Mouse (Mus musculus): ENCODE data around the gene Rpl6. TPM values are rescaled to one million over a fixed set of nuclear protein-coding genes. Genes with fewer than 3 reads are reported as not detected.

Rpl6 gene
- polyA plus RNA-seq (2012; ENCODE audit: insufficient read depth, insufficient read length, missing spikeins), result 462 and 609 TPM in 2 replicates

DNA sequence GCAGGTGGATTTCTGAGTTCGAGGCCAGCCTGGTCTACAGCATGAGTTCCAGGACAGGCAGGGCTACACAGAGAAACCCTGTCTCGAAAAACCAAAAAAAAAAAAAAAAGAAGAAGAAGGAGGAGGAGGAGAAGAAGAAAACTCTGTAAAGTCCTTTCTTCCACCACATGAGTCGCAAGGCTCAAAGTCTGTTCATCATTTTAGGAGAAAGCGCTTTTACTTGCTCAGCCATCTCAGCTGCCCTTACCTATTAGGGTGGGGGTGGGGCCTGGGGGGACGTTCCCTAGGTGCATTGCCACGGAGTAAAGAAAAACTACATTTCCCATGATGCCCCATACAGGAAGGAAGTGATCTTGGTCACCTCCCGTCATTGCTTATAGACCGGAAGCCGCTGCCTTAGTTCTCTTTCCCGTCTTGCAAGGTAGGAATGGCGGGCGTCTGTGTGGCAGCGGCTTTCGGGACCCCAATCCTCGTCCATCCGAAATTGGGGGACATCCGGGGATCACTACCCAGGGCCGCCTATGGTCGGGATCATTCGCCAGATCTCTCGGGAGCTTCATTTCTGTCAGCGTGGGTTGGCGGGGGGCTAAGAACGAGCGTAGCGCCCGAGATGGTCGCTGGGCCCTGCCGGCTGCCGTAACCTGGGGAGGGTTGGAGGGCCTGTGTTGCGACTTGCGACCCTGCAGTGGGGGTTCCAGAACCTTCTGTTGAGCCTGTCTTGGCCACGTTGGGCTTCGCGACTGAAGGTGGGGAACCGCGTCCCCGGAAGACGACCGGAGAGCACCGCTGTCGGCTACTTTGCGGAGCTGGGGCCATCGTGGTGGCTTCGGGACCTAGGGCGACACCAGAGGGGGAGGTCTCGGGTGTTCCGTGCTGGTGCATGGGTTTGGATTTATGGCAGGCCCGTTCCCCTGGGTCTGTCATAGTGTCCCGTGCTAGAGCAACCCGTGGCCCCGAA lies at the start of gene Rpl6:
Rpl6 (plus strand) TSS at position 350 of the 958 bp plus-strand sequence.
- Histone ChIP-seq H3K27ac (replicated peaks; ENCODE audit: low read depth, low read length) (peak within 1 kb of the TSS; percentile 61), H3K4me3 (ENCODE audit: insufficient read depth, low read depth, low read length) (peak within 1 kb of the TSS; percentile 92), H3K4me1 (ENCODE audit: control insufficient read depth, insufficient read depth, insufficient read length, low read length) (no peaks in the 10 kb centered on the region)

DNA sequence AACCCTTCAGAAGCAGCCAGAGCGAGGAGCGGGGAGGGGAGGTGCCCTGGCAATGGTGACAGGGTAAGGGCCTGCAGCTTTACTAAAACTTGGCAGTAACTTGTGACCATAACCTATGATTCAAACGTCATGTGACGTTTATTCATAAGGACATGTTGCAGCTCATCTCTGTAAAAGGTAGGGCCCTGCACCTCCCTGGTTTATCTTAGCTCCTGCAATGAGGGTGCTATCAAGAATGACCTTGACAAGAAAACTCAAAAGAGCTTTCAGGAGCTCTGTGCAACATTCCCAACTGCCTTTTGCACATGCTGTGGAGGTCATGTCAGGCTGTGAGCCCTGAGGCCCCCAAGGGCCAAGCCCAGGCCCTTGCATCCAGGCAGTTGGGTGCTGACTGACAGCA lies 48.2 kb upstream of the Rpl6 start:
- no peak overlapping the region for H3K4me3 ChIP-seq (ENCODE audit: insufficient read depth, low read depth, low read length)
- H3K4me1 ChIP-seq (ENCODE audit: control insufficient read depth, insufficient read depth, insufficient read length, low read length), result no peaks in the 10 kb centered on the region
- H3K27ac ChIP-seq (replicated peaks; ENCODE audit: low read depth, low read length), result no peak overlapping the region

DNA sequence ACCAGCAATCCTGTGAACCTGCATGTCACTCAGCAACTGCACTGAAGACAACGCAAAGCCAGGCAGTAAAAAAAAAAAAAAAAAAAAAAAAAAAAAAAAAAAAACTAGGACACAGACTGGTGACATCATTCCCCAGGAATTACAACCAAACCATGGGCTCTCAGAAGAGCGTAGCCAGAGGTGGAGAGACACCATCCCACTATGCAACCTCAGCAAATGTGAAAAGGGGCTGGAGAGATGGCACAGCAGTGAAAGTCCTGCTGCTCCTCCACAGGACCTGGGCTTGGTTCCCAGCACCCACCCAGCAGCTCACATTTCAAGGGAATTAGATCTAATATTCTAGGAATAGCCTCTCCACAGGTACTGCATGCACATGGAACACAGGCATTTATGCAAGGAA lies 47.3 kb upstream of the Rpl6 start:
- Histone ChIP-seq H3K27ac (replicated peaks; ENCODE audit: low read depth, low read length) (no peak overlapping the region), H3K4me3 (ENCODE audit: insufficient read depth, low read depth, low read length) (no peak overlapping the region), H3K4me1 (ENCODE audit: control insufficient read depth, insufficient read depth, insufficient read length, low read length) (no peaks in the 10 kb centered on the region)

DNA sequence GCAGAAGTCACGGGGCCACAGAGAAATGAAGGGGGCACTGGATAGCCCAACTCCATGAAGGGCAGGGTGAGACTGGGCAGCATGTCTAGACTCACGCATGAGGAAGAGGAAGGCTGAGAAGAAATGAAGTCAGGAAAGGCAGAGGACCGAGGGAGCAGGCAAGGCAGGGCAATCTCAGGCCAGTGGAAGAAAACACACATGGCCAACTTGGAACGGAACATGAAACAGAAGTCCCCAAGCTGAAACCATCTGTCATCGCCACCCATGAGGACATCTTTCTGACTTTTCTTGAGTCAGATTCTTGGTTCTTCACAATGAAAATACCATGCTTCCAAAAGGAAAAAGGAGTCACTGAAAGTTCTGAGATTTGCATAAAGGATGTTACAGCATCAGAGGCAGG lies 46.8 kb upstream of the Rpl6 start:
- no peak overlapping the region for H3K27ac ChIP-seq (replicated peaks; ENCODE audit: low read depth, low read length)

DNA sequence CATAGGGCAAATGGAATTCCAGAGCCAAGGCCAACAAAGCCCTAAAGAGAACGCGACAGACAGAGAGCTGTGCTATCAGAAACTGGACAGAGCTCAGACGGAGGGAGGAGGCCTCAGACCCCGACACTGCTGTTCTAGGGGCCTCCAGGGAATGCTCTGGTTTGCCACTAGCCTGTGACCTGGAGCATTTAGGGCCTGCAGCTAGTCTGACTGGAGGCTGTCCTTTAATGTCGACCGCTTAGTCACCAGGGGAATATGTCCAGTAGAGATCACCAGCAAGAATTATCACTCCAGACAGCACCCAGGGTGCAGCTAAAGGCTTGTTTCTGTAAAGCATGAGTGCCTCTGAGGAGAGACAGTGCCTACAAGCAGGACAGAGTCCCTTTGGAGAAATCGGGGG lies 45.3 kb upstream of the Rpl6 start:
- Histone ChIP-seq H3K4me1 (ENCODE audit: control insufficient read depth, insufficient read depth, insufficient read length, low read length) (no peaks in the 10 kb centered on the region), H3K27ac (replicated peaks; ENCODE audit: low read depth, low read length) (no peak overlapping the region)

More for the DNA sequence above, 46.8 kb upstream of the Rpl6 start:
- Histone ChIP-seq H3K4me1 (ENCODE audit: control insufficient read depth, insufficient read depth, insufficient read length, low read length) (no peaks in the 10 kb centered on the region), H3K4me3 (ENCODE audit: insufficient read depth, low read depth, low read length) (no peak overlapping the region)

DNA sequence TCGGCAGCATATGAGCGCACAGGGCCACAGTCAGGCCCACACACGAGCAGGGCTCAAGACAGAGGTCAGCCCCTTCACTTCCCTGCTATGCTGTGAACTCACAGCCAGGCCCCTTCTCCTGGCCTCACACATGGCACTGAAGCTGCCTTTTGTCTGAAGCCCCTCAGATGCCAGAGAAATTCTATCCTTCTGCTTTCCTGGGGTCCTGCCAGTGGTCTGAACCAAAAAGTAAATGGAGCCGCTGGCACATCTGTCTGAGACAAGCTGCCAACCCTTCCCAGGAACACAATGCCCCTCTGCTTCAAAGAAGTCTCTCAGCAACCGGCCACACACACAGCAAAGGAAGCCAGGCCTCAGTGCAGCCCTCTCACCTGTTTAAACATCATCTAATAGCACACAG lies 42.0 kb upstream of the Rpl6 start:
- H3K4me3 ChIP-seq (ENCODE audit: insufficient read depth, low read depth, low read length), result no peak overlapping the region
- H3K4me1 ChIP-seq (ENCODE audit: control insufficient read depth, insufficient read depth, insufficient read length, low read length), result no peaks in the 10 kb centered on the region
- no peak overlapping the region for H3K27ac ChIP-seq (replicated peaks; ENCODE audit: low read depth, low read length)

More for the DNA sequence above, 45.3 kb upstream of the Rpl6 start:
- no peak overlapping the region for H3K4me3 ChIP-seq (ENCODE audit: insufficient read depth, low read depth, low read length)

DNA sequence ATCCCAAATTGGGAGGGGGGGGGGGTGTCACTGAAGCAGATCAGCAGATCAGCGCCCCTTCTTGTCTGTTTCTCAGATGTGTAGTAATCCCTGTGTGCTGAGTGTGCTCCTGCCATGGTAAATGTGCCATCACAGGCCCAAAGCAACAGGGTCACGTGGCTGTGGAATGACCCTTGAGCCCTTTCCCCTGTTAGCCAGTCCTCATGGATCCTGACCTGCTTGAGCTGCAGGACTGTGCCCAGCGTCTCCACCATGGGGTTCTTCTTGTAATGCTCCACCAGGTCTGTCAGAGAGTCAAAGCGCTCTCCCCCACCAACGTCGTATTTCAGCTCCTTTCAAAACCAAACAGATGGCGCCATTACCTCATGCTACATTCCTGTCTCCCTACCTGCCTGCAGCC lies 41.4 kb upstream of the Rpl6 start:
- no peak overlapping the region for H3K4me3 ChIP-seq (ENCODE audit: insufficient read depth, low read depth, low read length)
- no peak overlapping the region for H3K27ac ChIP-seq (replicated peaks; ENCODE audit: low read depth, low read length)
- H3K4me1 ChIP-seq (ENCODE audit: control insufficient read depth, insufficient read depth, insufficient read length, low read length), result no peaks in the 10 kb centered on the region

DNA sequence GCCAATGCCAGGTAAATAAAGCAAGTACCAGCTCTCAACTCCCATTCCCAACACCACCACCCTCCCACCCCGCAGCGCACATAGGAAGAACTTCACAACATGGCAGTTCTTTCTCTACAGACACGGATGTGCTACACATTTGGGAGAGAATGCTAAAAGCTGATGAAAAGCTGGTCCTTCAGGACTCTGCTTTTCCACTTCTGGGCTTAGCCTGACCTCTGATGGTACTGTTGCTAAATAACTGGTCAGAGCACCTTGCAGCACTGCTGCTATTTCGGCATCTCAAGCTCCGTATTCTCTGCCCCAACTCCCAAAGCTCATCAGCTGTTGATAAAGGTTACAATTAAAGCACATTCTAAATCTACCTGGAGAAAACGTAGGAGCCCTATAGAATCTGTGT lies 37.4 kb upstream of the Rpl6 start:
- Histone ChIP-seq H3K4me1 (ENCODE audit: control insufficient read depth, insufficient read depth, insufficient read length, low read length) (no peaks in the 10 kb centered on the region), H3K4me3 (ENCODE audit: insufficient read depth, low read depth, low read length) (no peak overlapping the region), H3K27ac (replicated peaks; ENCODE audit: low read depth, low read length) (no peak overlapping the region)

DNA sequence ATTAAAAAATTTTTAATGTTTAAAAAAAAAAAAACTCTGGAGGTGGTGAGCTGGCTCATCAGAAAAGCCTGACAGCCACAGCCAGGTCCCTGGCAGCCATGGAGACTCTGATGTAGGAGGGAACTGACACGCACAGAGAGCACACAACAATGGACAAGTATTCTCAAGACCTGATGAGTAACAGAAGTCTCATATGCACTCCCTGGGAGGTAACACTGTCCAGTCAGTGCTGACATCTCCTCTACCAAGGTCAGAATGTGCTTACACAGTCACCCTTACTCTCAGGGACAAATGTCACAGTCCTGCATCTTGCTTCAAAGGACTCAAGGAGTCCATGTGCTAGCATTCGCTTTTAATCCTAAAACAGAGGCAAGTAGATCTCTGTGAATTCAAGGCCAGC lies 34.7 kb upstream of the Rpl6 start:
- H3K27ac ChIP-seq (replicated peaks; ENCODE audit: low read depth, low read length), result no peak overlapping the region
- no peak overlapping the region for H3K4me3 ChIP-seq (ENCODE audit: insufficient read depth, low read depth, low read length)
- H3K4me1 ChIP-seq (ENCODE audit: control insufficient read depth, insufficient read depth, insufficient read length, low read length), result 0 out of 2 replicates have a peak, but pooled peaks cover 3% of the 10 kb centered on the region

DNA sequence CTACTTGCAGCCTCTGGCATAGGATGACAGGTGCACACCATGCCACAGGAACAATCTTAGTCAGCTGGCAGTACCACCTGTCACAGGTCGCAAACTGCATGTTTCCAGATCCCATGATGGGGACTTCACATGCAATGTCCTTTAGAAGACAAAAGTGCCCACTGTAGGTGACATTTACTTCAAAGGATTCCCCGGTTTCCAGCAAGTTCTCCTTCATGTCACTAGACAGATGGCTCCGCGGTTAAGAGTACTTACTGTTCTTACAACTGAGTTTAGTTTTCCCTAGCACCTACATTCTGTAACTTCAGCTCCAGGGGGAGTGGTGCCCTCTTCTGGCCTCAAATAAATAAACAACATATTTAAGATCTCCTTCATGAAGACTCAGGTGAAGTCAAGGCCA lies 31.4 kb upstream of the Rpl6 start:
- Histone ChIP-seq H3K4me1 (ENCODE audit: control insufficient read depth, insufficient read depth, insufficient read length, low read length) (0 out of 2 replicates have a peak, but pooled peaks cover 6% of the 10 kb centered on the region), H3K27ac (replicated peaks; ENCODE audit: low read depth, low read length) (no peak overlapping the region), H3K4me3 (ENCODE audit: insufficient read depth, low read depth, low read length) (no peak overlapping the region)

DNA sequence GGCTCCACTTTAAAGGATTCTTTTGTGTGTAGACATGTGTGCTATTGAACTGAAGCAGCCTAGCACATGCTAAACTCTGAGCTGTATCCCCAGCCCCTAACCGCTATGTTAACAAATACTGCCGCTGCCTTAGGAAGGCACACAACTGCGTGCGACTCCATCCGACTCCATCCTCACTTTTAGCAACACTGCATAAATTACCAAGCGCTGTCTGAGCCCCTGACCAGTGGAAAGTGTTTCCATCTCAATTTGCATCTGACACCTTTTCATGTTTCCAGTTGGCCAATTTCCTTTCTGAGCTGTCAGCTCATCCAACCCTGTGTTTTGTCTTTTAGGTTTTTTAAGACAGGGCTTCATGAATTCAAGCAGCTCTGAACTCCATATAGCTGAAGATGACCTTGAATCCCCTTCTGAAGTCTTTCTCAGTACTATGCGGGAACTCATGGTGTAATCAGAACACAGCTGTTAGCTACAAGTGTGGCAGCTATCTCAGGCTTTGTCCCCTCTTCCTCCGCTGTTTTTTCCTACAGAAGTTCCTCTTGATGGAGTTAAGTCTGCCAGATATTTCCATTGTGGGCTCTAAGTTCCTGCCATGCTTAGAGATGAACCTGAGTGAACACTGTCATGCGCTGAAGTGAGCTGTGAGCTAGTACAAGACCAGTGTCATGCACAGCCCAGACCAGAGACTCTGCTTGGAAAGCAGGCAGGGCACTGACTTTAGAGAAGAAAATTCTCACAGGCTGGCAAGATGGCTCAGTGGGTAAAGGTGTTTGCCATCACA lies 25.0 kb upstream of the Rpl6 start:
- Histone ChIP-seq H3K27ac (replicated peaks; ENCODE audit: low read depth, low read length) (no peak overlapping the region), H3K4me3 (ENCODE audit: insufficient read depth, low read depth, low read length) (no peak overlapping the region), H3K4me1 (ENCODE audit: control insufficient read depth, insufficient read depth, insufficient read length, low read length) (peaks cover 18% of the 10 kb centered on the region)

DNA sequence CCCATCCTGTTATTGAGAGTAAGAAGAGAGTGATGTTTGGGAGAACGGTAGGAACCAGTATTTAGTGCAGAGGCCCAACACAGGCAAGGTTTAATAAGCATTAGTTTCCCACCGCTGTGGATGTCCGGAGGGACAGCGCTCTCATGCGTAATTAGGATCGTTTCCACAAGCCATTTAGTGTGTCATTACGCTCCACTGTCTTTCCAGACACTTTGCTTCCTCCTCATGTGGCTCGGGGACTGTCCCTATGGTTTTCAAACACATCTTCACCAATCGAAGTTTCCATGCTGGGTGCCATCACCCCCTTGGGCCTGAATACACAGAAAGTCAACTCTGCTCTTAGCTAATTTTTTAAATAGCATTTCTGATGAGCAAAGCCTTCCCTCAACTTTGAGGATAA lies 21.0 kb upstream of the Rpl6 start:
- Histone ChIP-seq H3K27ac (replicated peaks; ENCODE audit: low read depth, low read length) (no peak overlapping the region), H3K4me3 (ENCODE audit: insufficient read depth, low read depth, low read length) (no peak overlapping the region), H3K4me1 (ENCODE audit: control insufficient read depth, insufficient read depth, insufficient read length, low read length) (peaks cover 44% of the 10 kb centered on the region)

DNA sequence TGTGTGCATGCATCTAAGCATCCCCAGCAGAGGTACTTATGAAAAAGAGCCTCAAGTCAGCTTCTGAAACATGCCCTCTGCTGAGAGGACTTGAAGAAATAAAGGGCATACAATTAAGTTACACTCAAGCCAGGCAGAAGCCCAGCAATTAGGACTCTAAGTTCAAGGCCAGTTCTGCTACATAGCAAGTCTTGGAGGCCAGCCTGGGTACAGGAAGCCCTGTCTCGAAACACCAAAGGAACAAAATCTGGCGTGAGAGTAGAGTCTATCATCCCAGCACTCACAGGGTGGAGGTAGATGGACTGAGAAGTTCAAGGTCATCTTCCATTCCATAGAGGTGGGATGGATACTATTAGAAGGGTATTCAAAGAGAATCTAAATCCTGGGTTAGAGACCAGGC lies 19.9 kb upstream of the Rpl6 start:
- H3K27ac ChIP-seq (replicated peaks; ENCODE audit: low read depth, low read length), result peak overlapping the region; percentile 8; the same call in 1 of the 2 replicates
- H3K4me1 ChIP-seq (ENCODE audit: control insufficient read depth, insufficient read depth, insufficient read length, low read length), result peaks cover 54% of the 10 kb centered on the region
- no peak overlapping the region for H3K4me3 ChIP-seq (ENCODE audit: insufficient read depth, low read depth, low read length)

DNA sequence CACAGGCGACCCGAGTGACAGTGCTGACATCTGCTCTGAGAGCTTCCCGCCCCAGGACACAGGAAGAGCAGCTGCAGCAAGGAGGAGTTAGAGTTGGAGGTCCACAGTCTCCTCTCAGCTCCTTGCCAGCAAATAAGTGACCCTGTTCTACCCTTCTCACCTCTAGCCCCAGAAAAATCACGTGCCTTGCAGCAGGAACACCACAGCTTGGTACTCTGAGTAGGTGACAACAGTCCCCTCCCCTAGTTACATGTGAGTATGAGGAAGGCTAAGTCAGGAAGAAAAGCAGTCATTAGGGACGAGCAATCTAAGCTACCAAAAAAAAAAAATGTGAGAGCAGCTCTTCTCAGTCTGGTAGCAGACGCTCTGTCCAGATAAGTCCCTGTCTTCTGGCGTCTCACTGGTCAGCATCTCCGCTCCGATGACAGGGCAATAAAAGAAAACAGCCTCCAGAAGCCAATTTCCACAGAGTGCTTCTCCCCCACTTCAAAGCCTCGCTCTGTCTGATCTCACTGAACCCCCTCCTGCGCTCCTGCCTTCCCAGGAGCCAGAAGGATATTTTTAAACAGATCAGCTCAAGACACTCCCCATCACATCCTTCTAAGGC lies 19.2 kb upstream of the Rpl6 start:
- no peak overlapping the region for H3K4me3 ChIP-seq (ENCODE audit: insufficient read depth, low read depth, low read length)
- no peak overlapping the region for H3K27ac ChIP-seq (replicated peaks; ENCODE audit: low read depth, low read length)
- peaks cover 54% of the 10 kb centered on the region for H3K4me1 ChIP-seq (ENCODE audit: control insufficient read depth, insufficient read depth, insufficient read length, low read length)

DNA sequence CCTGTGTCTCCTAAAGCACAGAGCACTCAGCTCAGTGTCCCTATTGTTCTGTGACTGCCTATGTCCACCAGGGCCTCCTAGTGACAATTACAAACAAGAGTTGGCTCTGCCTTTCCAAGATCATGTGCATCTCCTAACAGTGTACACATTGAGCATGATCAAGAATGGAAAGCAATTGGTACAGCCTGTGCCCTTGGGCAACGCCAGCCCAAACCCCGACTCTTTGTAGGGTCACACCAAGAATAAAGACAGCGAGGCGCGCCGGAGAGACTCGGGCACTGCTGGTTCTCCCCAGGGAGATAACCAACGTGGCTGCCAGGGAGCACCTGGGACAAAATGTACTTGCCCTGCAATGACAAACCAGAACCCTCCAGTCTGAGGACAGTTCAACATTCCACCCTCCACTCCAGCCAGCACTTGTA lies 16.7 kb upstream of the Rpl6 start:
- no peak overlapping the region for H3K4me3 ChIP-seq (ENCODE audit: insufficient read depth, low read depth, low read length)

More for the DNA sequence above, 16.7 kb upstream of the Rpl6 start:
- H3K4me1 ChIP-seq (ENCODE audit: control insufficient read depth, insufficient read depth, insufficient read length, low read length), result peaks cover 42% of the 10 kb centered on the region
- H3K27ac ChIP-seq (replicated peaks; ENCODE audit: low read depth, low read length), result peak overlapping the region; percentile 7; the same call in 1 of the 2 replicates
